Mouse (Mus musculus) MEL (cell line): Measurements from ENCODE around the gene Ntn3.

Source experiments
- CTCF ChIP-seq, 3 experiments: IDR thresholded peaks in 2 of 3; conservative IDR thresholded peaks in 1 of 3; 2 replicates each; pipeline ENCODE4 v1.5.1; 2011 to 2012; ENCODE audit warnings: low read length in 3 of 3, low read depth in 2 of 3, mild to moderate bottlenecking in 2 of 3, improper control_type of control experiment in 1 of 3, inconsistent platforms in 1 of 3, mixed read lengths in 1 of 3, moderate library complexity in 1 of 3; ENCODE audit not compliant: control insufficient read depth in 1 of 3, insufficient read depth in 1 of 3, poor library complexity in 1 of 3, severe bottlenecking in 1 of 3
- EP300 ChIP-seq, 2 experiments: IDR thresholded peaks; 2 replicates each; pipeline ENCODE4 v1.6.1; 2011; ENCODE audit warnings: improper control_type of control experiment in 2 of 2, low read length in 2 of 2, low read depth in 1 of 2, mild to moderate bottlenecking in 1 of 2
- MAX ChIP-seq: IDR thresholded peaks from 2 replicates; pipeline ENCODE4 v1.6.1; 2011; ENCODE audit warnings: low read length, improper control_type of control experiment
- MYB ChIP-seq: IDR thresholded peaks from 2 replicates; pipeline ENCODE4 v1.6.1; 2011; ENCODE audit warnings: mild to moderate bottlenecking, low read depth, low read length, improper control_type of control experiment
- POLR2A ChIP-seq, 2 experiments: IDR thresholded peaks; 2 replicates each; pipeline ENCODE4 v1.6.1; 2011 to 2012; ENCODE audit warnings: low read length in 2 of 2, mild to moderate bottlenecking in 2 of 2, control low read depth in 1 of 2, improper control_type of control experiment in 1 of 2, low read depth in 1 of 2, moderate library complexity in 1 of 2; ENCODE audit not compliant: control insufficient read depth in 1 of 2, insufficient read depth in 1 of 2, poor library complexity in 1 of 2

GRCm38 (mm10) chr17:24164566-24165259 is 44.6 kb downstream of the Ntn3 start:
- TF ChIP-seq CTCF (IDR thresholded peaks at IDR 0.05 in 2 of 3, conservative IDR thresholded peaks at IDR 0.05 in 1 of 3; ENCODE audit: control insufficient read depth in 1 of 3, insufficient read depth in 1 of 3, low read depth in 2 of 3, low read length in 3 of 3, poor library complexity in 1 of 3, severe bottlenecking in 1 of 3) (no peak), POLR2A (IDR thresholded peaks at IDR 0.05; ENCODE audit: control insufficient read depth in 1 of 2, insufficient read depth in 1 of 2, low read depth in 1 of 2, low read length in 2 of 2, poor library complexity in 1 of 2) (no peak), MAX (no peak), MYB (no peak), EP300 (IDR thresholded peaks at IDR 0.05; ENCODE audit: low read depth in 1 of 2, low read length in 2 of 2) (no peak)
